Mouse (Mus musculus) heart, adult 2 months (tissue): Measurements from ENCODE around the gene Atp1a1.

Source experiments
- CTCF ChIP-seq: fragments of 200-600 bp; IDR thresholded peaks from 2 replicates; pipeline ENCODE4 v1.8.1; 2022; ENCODE audit warnings: antibody characterized with exemption, mild to moderate bottlenecking, moderate library complexity
- EP300 ChIP-seq: fragments of 200-500 bp; IDR thresholded peaks from 2 replicates; pipeline ENCODE4 v1.6.1; 2011; ENCODE audit warnings: low read depth, low read length, control low read depth; ENCODE audit not compliant: insufficient read depth
- POLR2A ChIP-seq: fragments of 200-500 bp; IDR thresholded peaks from 2 replicates; pipeline ENCODE4 v1.6.1; 2011; ENCODE audit warnings: mild to moderate bottlenecking, low read depth, low read length, control low read depth; ENCODE audit not compliant: insufficient read depth

- TF ChIP-seq CTCF (no peak), EP300 (no peak), POLR2A (no peak)
Observed at GRCm38 (mm10) chr3:101634141-101634900, 29.8 kb upstream of the Atp1a1 start.
